Mouse (Mus musculus) megakaryocyte progenitor cell, adult 5-6 weeks (primary cell): Measurements from ENCODE around the gene Slc25a47. TPM values are rescaled to one million over a fixed set of nuclear protein-coding genes. Genes with fewer than 3 reads are reported as not detected.

Source experiments
- ATAC-seq: replicated peaks from 2 replicates; pipeline ENCODE4 v1.8.0; 2016; ENCODE audit warnings: mild to moderate bottlenecking, moderate TSS enrichment, inconsistent platforms; ENCODE audit not compliant: poor library complexity
- total RNA-seq, 2 experiments: library from RNA; stranded (forward) in 1 of 2; stranded (reverse) in 1 of 2; fragments of 157-497, 149-512 nt in 1 of 2; fragments of 200-1000 nt in 1 of 2; gene quantifications; 2 replicates each; pipeline versions ENCODE4 v1.2.3 to v1.2.4; 2015 to 2017

The Slc25a47 gene
- total RNA-seq, 2 experiments from 2014 or later, result 4.5 to 5.4 TPM

DNA sequence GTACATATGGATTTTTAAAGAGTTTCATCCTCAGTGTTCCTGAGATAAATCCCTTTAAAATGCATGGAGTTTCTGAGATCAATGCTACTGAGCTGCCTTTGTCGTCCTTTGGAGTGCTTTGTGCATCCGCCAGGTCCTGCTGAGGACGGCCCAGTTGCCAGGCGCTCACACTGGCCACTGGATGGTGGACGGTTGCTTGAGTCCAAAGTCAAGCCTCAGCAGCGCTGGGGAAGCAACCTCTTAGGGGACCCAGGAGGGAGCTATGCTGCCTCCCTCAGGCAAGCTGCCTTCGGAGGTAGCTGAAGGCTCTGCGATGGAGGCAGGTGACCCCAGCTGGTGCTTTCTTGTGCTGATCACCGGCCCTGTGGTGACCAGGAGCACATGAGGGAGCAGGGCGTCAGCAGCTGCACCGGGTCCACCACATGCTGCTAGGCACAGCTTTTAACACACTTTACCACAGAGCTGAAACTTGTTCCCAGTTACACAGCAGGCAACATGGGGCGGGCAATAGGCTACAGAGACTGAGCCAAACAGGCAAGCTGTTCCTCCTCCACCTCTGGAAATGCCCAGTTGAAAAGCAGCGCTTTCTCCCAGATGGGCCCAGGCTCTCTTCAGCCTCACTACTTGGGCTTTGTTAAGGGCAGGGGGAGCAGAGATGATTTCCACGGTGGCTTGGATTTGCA, 69.9 kb downstream of the Slc25a47 start:
- ATAC-seq, result no peak

DNA sequence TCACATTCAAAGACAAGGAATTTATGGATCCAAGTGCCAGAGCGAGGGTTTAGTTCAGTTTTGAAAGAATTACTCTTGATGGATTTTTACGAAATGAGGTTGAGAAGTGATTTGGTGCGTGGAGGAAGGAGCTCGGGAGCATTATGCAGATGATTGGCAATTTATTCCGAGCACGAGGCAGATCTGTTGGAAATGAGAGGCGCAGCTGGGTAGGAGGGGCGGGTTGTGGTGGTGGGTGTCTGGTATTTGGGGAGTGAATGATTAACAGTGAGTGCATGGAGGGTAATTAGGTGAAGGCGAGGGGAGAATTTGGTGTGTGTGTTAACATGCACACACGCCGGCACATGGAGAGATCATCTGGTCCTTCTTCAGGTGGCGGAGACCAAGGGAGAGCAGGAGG, 70.6 kb downstream of the Slc25a47 start:
- no peak for ATAC-seq

Other genes with a start within 250 kb of the Slc25a47 start
- gene Degs2, start 133.7 kb upstream of the Slc25a47 start, total RNA-seq (2015), result 1.2 TPM in 1 of 2 replicates, not detected in the other
- 0.79 and 1.1 TPM in 2 replicates for gene Degs2, start 133.7 kb upstream of the Slc25a47 start, total RNA-seq (2017)
- 79.4 and 90.2 TPM in 2 replicates for gene Yy1, start 43.1 kb upstream of the Slc25a47 start, total RNA-seq (2015)
- gene Yy1, start 43.1 kb upstream of the Slc25a47 start, total RNA-seq (2017), result 44.6 and 51.8 TPM in 2 replicates
- 1.3 and 1.8 TPM in 2 replicates for gene Slc25a29, start 163 bp upstream of the Slc25a47 start, total RNA-seq (2015)
- gene Slc25a29, start 163 bp upstream of the Slc25a47 start, total RNA-seq (2017), result 0.71 and 1.8 TPM in 2 replicates
- 2.1 and 3.0 TPM in 2 replicates for gene Wdr25, start 57.6 kb downstream of the Slc25a47 start, total RNA-seq (2015)
- 3.9 and 4.7 TPM in 2 replicates for gene Wdr25, start 57.6 kb downstream of the Slc25a47 start, total RNA-seq (2017)
- gene Wars, start 58.1 kb downstream of the Slc25a47 start, total RNA-seq (2015), result 25.1 and 32.0 TPM in 2 replicates
- 53.3 and 59.3 TPM in 2 replicates for gene Wars, start 58.1 kb downstream of the Slc25a47 start, total RNA-seq (2017)
- gene Begain, start 232.2 kb downstream of the Slc25a47 start, total RNA-seq (2015), result 0.12 and 0.39 TPM in 2 replicates
- gene Begain, start 232.2 kb downstream of the Slc25a47 start, total RNA-seq (2017), result 0.03 and 0.29 TPM in 2 replicates